Mouse (Mus musculus) urinary bladder, adult 2 months (tissue): ENCODE data around the gene Gabarap. TPM values are rescaled to one million over a fixed set of nuclear protein-coding genes. Genes with fewer than 3 reads are reported as not detected.

Experiments used
- DNase-seq: peaks from one replicate; pipeline ENCODE4 v3.0.0; 2022; ENCODE audit warnings: low spot score
- polyA plus RNA-seq: library from polyadenylated mRNA; depleted of rRNA; stranded (reverse); fragments of >200 nt; gene quantifications from 2 replicates; pipeline ENCODE4 v1.2.3, GENCODE M21; 2012

Gabarap gene
- polyA plus RNA-seq, 1 experiment, result 374 TPM

GRCm38 (mm10) chr11:70020022-70020631, 29.2 kb downstream of the Gabarap start:
- no peak for DNase-seq

GRCm38 (mm10) chr11:70020731-70021263, 29.9 kb downstream of the Gabarap start:
- no peak for DNase-seq

GRCm38 (mm10) chr11:70021264-70022132, 30.6 kb downstream of the Gabarap start:
- peak; percentile 81 for DNase-seq

GRCm38 (mm10) chr11:70023481-70024150, 32.7 kb downstream of the Gabarap start:
- DNase-seq, result no peak

- DNase-seq, result no peak
Measured at GRCm38 (mm10) chr11:70024151-70024514, 33.2 kb downstream of the Gabarap start.

GRCm38 (mm10) chr11:70026689-70027088, 35.7 kb downstream of the Gabarap start:
- DNase-seq, result no peak

GRCm38 (mm10) chr11:70027397-70027796, 36.5 kb downstream of the Gabarap start:
- DNase-seq, result no peak

- DNase-seq, result no peak
Measured at GRCm38 (mm10) chr11:70028401-70029129, 37.6 kb downstream of the Gabarap start.

GRCm38 (mm10) chr11:70029130-70029801, 38.3 kb downstream of the Gabarap start:
- DNase-seq, result no peak

GRCm38 (mm10) chr11:70029829-70030550, 39.0 kb downstream of the Gabarap start:
- DNase-seq, result no peak

- DNase-seq, result no peak
Measured at GRCm38 (mm10) chr11:70030651-70031320, 39.8 kb downstream of the Gabarap start.

GRCm38 (mm10) chr11:70031321-70031670, 40.4 kb downstream of the Gabarap start:
- DNase-seq, result no peak

- no peak for DNase-seq
Measured at GRCm38 (mm10) chr11:70038174-70038573, 47.2 kb downstream of the Gabarap start.

GRCm38 (mm10) chr11:70039631-70040030, 48.7 kb downstream of the Gabarap start:
- no peak for DNase-seq

- DNase-seq, result no peak
Measured at GRCm38 (mm10) chr11:70040184-70040583, 49.2 kb downstream of the Gabarap start.

- no peak for DNase-seq
Measured at GRCm38 (mm10) chr11:70042309-70043085, 51.6 kb downstream of the Gabarap start.

GRCm38 (mm10) chr11:70043665-70044064, 52.7 kb downstream of the Gabarap start:
- no peak for DNase-seq
